8 mouse cellular contexts compared by ENCODE assay signal in genomic region chr17:21962107-21962907, GRCm38 (mm10). TPM values are rescaled to one million over a fixed set of nuclear protein-coding genes. Genes with fewer than 3 reads are reported as not detected.
DNase-seq lines count a peak whose midpoint lies in the region; ATAC-seq and TF ChIP-seq lines count a peak whose summit lies in the region.
"Not testable (repeated sequence)": the region's sequence is repeated elsewhere in the genome, so short reads cannot be mapped to it uniquely, and the experiment has no call there.

Gene Zfp942, minus strand, starts transcription at chr17:21962464.
Gene Zfp943, plus strand, starts transcription at chr17:21962552.

- peak within 1 kb of the TSS; percentile 74 for H3K9ac ChIP-seq in forebrain, embryonic 12.5 days
- H3K9ac ChIP-seq in heart, postnatal 0 days (replicated peaks; ENCODE audit: low read depth, low read length): peak within 1 kb of the TSS; percentile 74
- H3K9ac ChIP-seq in liver, embryonic 15.5 days: peak within 1 kb of the TSS; percentile 71
- peak within 1 kb of the TSS; percentile 61 for H3K9ac ChIP-seq in neural tube, embryonic 11.5 days (ENCODE audit: low read length)
- H3K9ac ChIP-seq in stomach, embryonic 16.5 days (ENCODE audit: low read length): peak within 1 kb of the TSS; percentile 78

- H3K9me3 ChIP-seq in forebrain, embryonic 12.5 days; heart, postnatal 0 days (replicated peaks; ENCODE audit: control insufficient read depth, low read length); liver, embryonic 15.5 days (replicated peaks); neural tube, embryonic 11.5 days (ENCODE audit: control insufficient read depth, low read length); stomach, embryonic 16.5 days (replicated peaks; ENCODE audit: control insufficient read depth, low read length): not testable (repeated sequence)

- not testable (repeated sequence) for H3K27me3 ChIP-seq in forebrain, embryonic 12.5 days; heart, postnatal 0 days (ENCODE audit: control insufficient read depth, insufficient read depth, low read length); liver, embryonic 15.5 days; neural tube, embryonic 11.5 days (ENCODE audit: control insufficient read depth, insufficient read depth, low read length); stomach, embryonic 16.5 days (ENCODE audit: control insufficient read depth, insufficient read depth, low read length)

- peak; percentile 65 to 68 for DNase-seq in CD8-positive naive resting alpha-beta T cell, adult 2 months (ENCODE audit: low read depth in 2 of 2, low spot score in 2 of 2)
- peak; percentile 61 for DNase-seq in c-Kit-positive CD71-positive TER-119-positive erythroid progenitor cells, embryonic 14.5 days (ENCODE audit: low spot score)
- DNase-seq in heart, postnatal 0 days (ENCODE audit: low spot score): peak; percentile 46
- peak; percentile 62 to 80 for DNase-seq in kidney, postnatal 36 days
- peak; percentile 81 for DNase-seq in neural tube, embryonic 11.5 days (ENCODE audit: low spot score)

- H3K4me3 ChIP-seq in forebrain, embryonic 12.5 days (replicated peaks): peak within 1 kb of the TSS; percentile 65
- H3K4me3 ChIP-seq in heart, postnatal 0 days (ENCODE audit: low read depth, low read length): peak within 1 kb of the TSS; percentile 90
- H3K4me3 ChIP-seq in liver, embryonic 15.5 days (replicated peaks): peak within 1 kb of the TSS; percentile 75
- H3K4me3 ChIP-seq in neural tube, embryonic 11.5 days (ENCODE audit: low read depth, low read length): peak within 1 kb of the TSS; percentile 58
- H3K4me3 ChIP-seq in stomach, embryonic 16.5 days (replicated peaks; ENCODE audit: low read length): peak within 1 kb of the TSS; percentile 70

- not testable (repeated sequence) for TF ChIP-seq EP300 in heart, postnatal 0 days (IDR thresholded peaks at IDR 0.05; ENCODE audit: low read depth)

- H3K36me3 ChIP-seq in forebrain, embryonic 12.5 days (replicated peaks); heart, postnatal 0 days (replicated peaks; ENCODE audit: control insufficient read depth, insufficient read depth, low read length); liver, embryonic 15.5 days (replicated peaks); neural tube, embryonic 11.5 days (ENCODE audit: control insufficient read depth, insufficient read depth, low read length); stomach, embryonic 16.5 days (ENCODE audit: control insufficient read depth, insufficient read depth, low read length): not testable (repeated sequence)

- WGBS in forebrain, embryonic 12.5 days: under 1% methylated on average over 46 of the region's 55 CpGs
- under 1% methylated on average over 40 of the region's 55 CpGs for WGBS in heart, postnatal 0 days
- under 1% methylated on average over 43 of the region's 55 CpGs for WGBS in liver, embryonic 15.5 days (ENCODE audit: insufficient replicate concordance)
- under 1% methylated on average over 39 of the region's 55 CpGs for WGBS in neural tube, embryonic 11.5 days
- WGBS in stomach, embryonic 16.5 days: under 1% methylated on average over 42 of the region's 55 CpGs

- H3K27ac ChIP-seq in forebrain, embryonic 12.5 days: peak within 1 kb of the TSS; percentile 90
- H3K27ac ChIP-seq in heart, postnatal 0 days (ENCODE audit: low read depth): peak within 1 kb of the TSS; percentile 94
- H3K27ac ChIP-seq in liver, embryonic 15.5 days (replicated peaks): peak within 1 kb of the TSS; percentile 95
- H3K27ac ChIP-seq in neural tube, embryonic 11.5 days (ENCODE audit: low read depth, low read length): peak within 1 kb of the TSS; percentile 63; the same call in 1 of the 2 replicates
- peak within 1 kb of the TSS; percentile 91 for H3K27ac ChIP-seq in stomach, embryonic 16.5 days (ENCODE audit: low read length)

- peak within 1 kb of the TSS; percentile 60 for H3K4me2 ChIP-seq in forebrain, embryonic 12.5 days
- peak within 1 kb of the TSS; percentile 63 for H3K4me2 ChIP-seq in heart, postnatal 0 days (ENCODE audit: low read depth, low read length)
- peak within 1 kb of the TSS; percentile 71 for H3K4me2 ChIP-seq in liver, embryonic 15.5 days
- H3K4me2 ChIP-seq in neural tube, embryonic 11.5 days (ENCODE audit: low read depth): peak within 1 kb of the TSS; percentile 44
- H3K4me2 ChIP-seq in stomach, embryonic 16.5 days (ENCODE audit: low read depth, low read length): peak within 1 kb of the TSS; percentile 72

- ATAC-seq in forebrain, embryonic 12.5 days (ENCODE audit: low FRiP score): peak; percentile 98
- ATAC-seq in heart, postnatal 0 days (ENCODE audit: insufficient read depth, low read depth): peak; percentile 96
- peak; percentile 99 for ATAC-seq in liver, embryonic 15.5 days (ENCODE audit: insufficient read depth)
- peak; percentile 98 for ATAC-seq in neural tube, embryonic 11.5 days (ENCODE audit: insufficient read depth, low FRiP score, low TSS enrichment)
- ATAC-seq in stomach, embryonic 16.5 days (ENCODE audit: insufficient read depth, low FRiP score): peak; percentile 99

- peaks cover 23% of the 10 kb centered on the region for H3K4me1 ChIP-seq in forebrain, embryonic 12.5 days
- peaks cover 14% of the 10 kb centered on the region; the same call in 1 of the 2 replicates for H3K4me1 ChIP-seq in heart, postnatal 0 days (ENCODE audit: control insufficient read depth, insufficient read depth)
- peaks cover 22% of the 10 kb centered on the region for H3K4me1 ChIP-seq in liver, embryonic 15.5 days (replicated peaks)
- not testable (repeated sequence) for H3K4me1 ChIP-seq in neural tube, embryonic 11.5 days (ENCODE audit: control insufficient read depth, insufficient read depth, low read length); stomach, embryonic 16.5 days (ENCODE audit: control insufficient read depth, insufficient read depth, low read length)

- TF ChIP-seq CTCF in heart, postnatal 0 days (IDR thresholded peaks at IDR 0.05; ENCODE audit: low read depth): not testable (repeated sequence)

RNA-seq across cellular contexts. Expression of gene Zfp942, which starts in this region (rescaled TPM):
- polyA plus RNA-seq in forebrain, embryonic 12.5 days (2016; fragmentation: Nextera tagmentation; extraction: Ambion mirVana): 25.3 and 26.2 TPM in 2 replicates
- 6.1 and 6.3 TPM in 2 replicates for total RNA-seq in heart, postnatal 0 days (2014; rRNA removed; ENCODE audit: low replicate concordance)
- polyA plus RNA-seq in heart, postnatal 0 days (2015; fragmentation: Nextera tagmentation; extraction: Ambion mirVana): 8.1 TPM in 2 replicates
- polyA plus RNA-seq in liver, embryonic 15.5 days (2015; fragmentation: Nextera tagmentation; extraction: Ambion mirVana): 7.0 and 7.5 TPM in 2 replicates
- 23.4 and 26.4 TPM in 2 replicates for polyA plus RNA-seq in neural tube, embryonic 11.5 days (2014; fragmentation: Nextera tagmentation; extraction: Ambion mirVana)
- 18.9 and 23.7 TPM in 2 replicates for polyA plus RNA-seq in stomach, embryonic 16.5 days (2015; fragmentation: Nextera tagmentation; extraction: Ambion mirVana)

RNA-seq across cellular contexts. Expression of gene Zfp943, which starts in this region (rescaled TPM):
- polyA plus RNA-seq in forebrain, embryonic 12.5 days (2016; fragmentation: Nextera tagmentation; extraction: Ambion mirVana): 19.4 and 21.4 TPM in 2 replicates
- total RNA-seq in heart, postnatal 0 days (2014; rRNA removed; ENCODE audit: low replicate concordance): 12.8 and 14.1 TPM in 2 replicates
- 15.1 and 15.3 TPM in 2 replicates for polyA plus RNA-seq in heart, postnatal 0 days (2015; fragmentation: Nextera tagmentation; extraction: Ambion mirVana)
- 4.8 and 5.4 TPM in 2 replicates for polyA plus RNA-seq in liver, embryonic 15.5 days (2015; fragmentation: Nextera tagmentation; extraction: Ambion mirVana)
- 21.3 and 21.6 TPM in 2 replicates for polyA plus RNA-seq in neural tube, embryonic 11.5 days (2014; fragmentation: Nextera tagmentation; extraction: Ambion mirVana)
- 16.9 and 19.0 TPM in 2 replicates for polyA plus RNA-seq in stomach, embryonic 16.5 days (2015; fragmentation: Nextera tagmentation; extraction: Ambion mirVana)

Comparison
In these comparisons a context has a peak if more than half of its experiments do, and no peak if none do; other contexts are left out.
1. Peak in every context shown above with its lines: DNase-seq, ATAC-seq, H3K4me3 ChIP-seq and H3K27ac ChIP-seq.